Mouse (Mus musculus) liver, embryonic 12.5 days (tissue): ENCODE measurements around the gene Polm. TPM values are rescaled to one million over a fixed set of nuclear protein-coding genes. Genes with fewer than 3 reads are reported as not detected.
A peak's percentile ranks its signal among the peaks of the same experiment; 100 is the strongest.

Experiments used
- ATAC-seq: fragments of 200-750 bp; cut with Nextera tagmentation; 2 replicates; pipeline ENCODE4 v1.8.0; 2017; ENCODE audit warnings: moderate number of reproducible peaks, mild to moderate bottlenecking, moderate library complexity
- H3K27ac ChIP-seq: fragments of 300-500 bp; sonication (generic); 2 replicates; pipeline ENCODE4 v1.5.1; 2016; ENCODE audit warnings: mild to moderate bottlenecking
- H3K27me3 ChIP-seq: fragments of 300-500 bp; sonication (generic); replicated peaks from 2 replicates; pipeline ENCODE4 v1.6.1; 2016; ENCODE audit warnings: mild to moderate bottlenecking, moderate library complexity
- H3K36me3 ChIP-seq: fragments of 300-500 bp; sonication (generic); 2 replicates; pipeline ENCODE4 v1.6.1; 2016; ENCODE audit warnings: mild to moderate bottlenecking, moderate library complexity
- H3K4me1 ChIP-seq: fragments of 300-500 bp; sonication (generic); 2 replicates; pipeline ENCODE4 v1.6.1; 2016
- H3K4me2 ChIP-seq: fragments of 300-500 bp; sonication (generic); 2 replicates; pipeline ENCODE4 v1.6.1; 2016; ENCODE audit warnings: mild to moderate bottlenecking, moderate library complexity
- H3K4me3 ChIP-seq: fragments of 300-500 bp; sonication (generic); 2 replicates; pipeline ENCODE4 v1.5.1; 2016; ENCODE audit warnings: mild to moderate bottlenecking, moderate library complexity
- H3K9ac ChIP-seq: fragments of 300-500 bp; sonication (generic); 2 replicates; pipeline ENCODE4 v1.6.1; 2016; ENCODE audit warnings: mild to moderate bottlenecking, moderate library complexity
- H3K9me3 ChIP-seq: fragments of 300-500 bp; sonication (generic); replicated peaks from 2 replicates; pipeline ENCODE4 v1.6.1; 2016; ENCODE audit warnings: mild to moderate bottlenecking, moderate library complexity
- WGBS: fragments of 180-500 bp; shearing (Covaris S2); methylation state at CpG from one replicate; pipeline ENCODE4 v1.1.7; 2016; ENCODE audit not compliant: insufficient replicate concordance; 5-methylcytosine and 5-hydroxymethylcytosine counted together
- polyA plus RNA-seq: library from polyadenylated mRNA; unstranded; fragments of >200 nt; fragmentation: Nextera tagmentation; extraction: Ambion mirVana; gene quantifications from 2 replicates; pipeline ENCODE4 v1.2.1, GENCODE M21; 2016

The Polm gene
- polyA plus RNA-seq, 1 experiment from 2014 or later, result 2.9 TPM

- H3K36me3 ChIP-seq, result peaks cover 60% of the 10 kb centered on the region
Measured at GRCm38 (mm10) chr11:5868324-5868723, 30.5 kb upstream of the Polm start.

GRCm38 (mm10) chr11:5867196-5867595 lies 29.4 kb upstream of the Polm start:
- Histone ChIP-seq H3K4me2 (no peak overlapping the region), H3K9me3 (no peaks in the 10 kb centered on the region), H3K36me3 (peaks cover 49% of the 10 kb centered on the region), H3K4me1 (no peaks in the 10 kb centered on the region), H3K27ac (no peak overlapping the region), H3K4me3 (no peak overlapping the region), H3K27me3 (peaks cover 27% of the 10 kb centered on the region), H3K9ac (no peak overlapping the region)
- WGBS, result 83% methylated on average over 2 of the region's 2 CpGs
- ATAC-seq, result no peak

More at GRCm38 (mm10) chr11:5868324-5868723, 30.5 kb upstream of the Polm start:
- no peaks in the 10 kb centered on the region for H3K9me3 ChIP-seq
- no peaks in the 10 kb centered on the region for H3K4me1 ChIP-seq
- no peak overlapping the region for H3K4me2 ChIP-seq
- WGBS, result 80% methylated on average over 12 of the region's 12 CpGs
- H3K4me3 ChIP-seq, result no peak overlapping the region
- H3K9ac ChIP-seq, result no peak overlapping the region
- no peak overlapping the region for H3K27ac ChIP-seq
- no peak for ATAC-seq
- peaks cover 15% of the 10 kb centered on the region for H3K27me3 ChIP-seq

GRCm38 (mm10) chr11:5862394-5863105 lies 24.7 kb upstream of the Polm start:
- WGBS, result 15% methylated on average over 15 of the region's 15 CpGs
- Histone ChIP-seq H3K9ac (no peak overlapping the region), H3K27me3 (peaks cover 56% of the 10 kb centered on the region), H3K4me2 (peak overlapping the region; percentile 63), H3K36me3 (peaks cover 7% of the 10 kb centered on the region; the same call in 1 of the 2 replicates), H3K9me3 (peaks cover 3% of the 10 kb centered on the region; the same call in 1 of the 2 replicates), H3K4me1 (peaks cover 12% of the 10 kb centered on the region), H3K4me3 (peak overlapping the region; percentile 50), H3K27ac (no peak overlapping the region)
- no peak for ATAC-seq

- peaks cover 57% of the 10 kb centered on the region for H3K27me3 ChIP-seq
- H3K4me1 ChIP-seq, result peaks cover 12% of the 10 kb centered on the region
- 0 out of 2 replicates have a peak, but pooled peaks cover 5% of the 10 kb centered on the region for H3K36me3 ChIP-seq
- 3% methylated on average over 59 of the region's 59 CpGs for WGBS
- peak within 1 kb of the TSS; percentile 52 for H3K9ac ChIP-seq
- peaks cover 3% of the 10 kb centered on the region; the same call in 1 of the 2 replicates for H3K9me3 ChIP-seq
- H3K4me2 ChIP-seq, result peak within 1 kb of the TSS; percentile 63
- H3K4me3 ChIP-seq, result peak within 1 kb of the TSS; percentile 50
- H3K27ac ChIP-seq, result no peak within 1 kb of the TSS
- peak; percentile 56 for ATAC-seq
Measured at GRCm38 (mm10) chr11:5861678-5862393, 24.0 kb upstream of the Polm start, which contains the start of gene Aebp1. Aebp1 (plus strand) TSS chr11:5861947.

- WGBS, result 53% methylated on average over 6 of the region's 6 CpGs
- Histone ChIP-seq H3K4me2 (no peak overlapping the region), H3K9me3 (peaks cover 3% of the 10 kb centered on the region; the same call in 1 of the 2 replicates), H3K9ac (no peak overlapping the region), H3K27me3 (peaks cover 65% of the 10 kb centered on the region), H3K4me1 (peaks cover 12% of the 10 kb centered on the region), H3K36me3 (0 out of 2 replicates have a peak, but pooled peaks cover 3% of the 10 kb centered on the region), H3K27ac (no peak overlapping the region), H3K4me3 (no peak overlapping the region)
- ATAC-seq, result no peak
Measured at GRCm38 (mm10) chr11:5860639-5861038, 22.8 kb upstream of the Polm start.

- Histone ChIP-seq H3K9me3 (peaks cover 3% of the 10 kb centered on the region; the same call in 1 of the 2 replicates), H3K27me3 (peaks cover 65% of the 10 kb centered on the region), H3K4me2 (no peak overlapping the region), H3K4me1 (peaks cover 12% of the 10 kb centered on the region), H3K9ac (no peak overlapping the region), H3K36me3 (no peaks in the 10 kb centered on the region), H3K4me3 (no peak overlapping the region), H3K27ac (no peak overlapping the region)
- WGBS, result 67% methylated on average over 13 of the region's 13 CpGs
- no peak for ATAC-seq
Measured at GRCm38 (mm10) chr11:5859883-5860550, 22.2 kb upstream of the Polm start.

GRCm38 (mm10) chr11:5858723-5859122 lies 20.9 kb upstream of the Polm start:
- no peak for ATAC-seq
- no peak overlapping the region for H3K9ac ChIP-seq
- no peaks in the 10 kb centered on the region for H3K36me3 ChIP-seq
- peaks cover 12% of the 10 kb centered on the region for H3K4me1 ChIP-seq
- no peak overlapping the region for H3K4me2 ChIP-seq
- H3K27ac ChIP-seq, result no peak overlapping the region
- peaks cover 3% of the 10 kb centered on the region; the same call in 1 of the 2 replicates for H3K9me3 ChIP-seq
- WGBS, result 65% methylated on average over 1 of the region's 1 CpGs
- H3K4me3 ChIP-seq, result no peak overlapping the region
- H3K27me3 ChIP-seq, result peaks cover 54% of the 10 kb centered on the region

- Histone ChIP-seq H3K27ac (no peak overlapping the region), H3K4me1 (peaks cover 9% of the 10 kb centered on the region), H3K27me3 (peaks cover 33% of the 10 kb centered on the region), H3K36me3 (no peaks in the 10 kb centered on the region), H3K4me3 (no peak overlapping the region), H3K4me2 (no peak overlapping the region), H3K9me3 (peaks cover 3% of the 10 kb centered on the region; the same call in 1 of the 2 replicates), H3K9ac (no peak overlapping the region)
- no peak for ATAC-seq
- 71% methylated on average over 8 of the region's 8 CpGs for WGBS
Measured at GRCm38 (mm10) chr11:5856479-5857130, 18.8 kb upstream of the Polm start.

- H3K4me2 ChIP-seq, result no peak overlapping the region
- H3K36me3 ChIP-seq, result no peaks in the 10 kb centered on the region
- H3K27me3 ChIP-seq, result peaks cover 26% of the 10 kb centered on the region
- H3K9me3 ChIP-seq, result peaks cover 3% of the 10 kb centered on the region; the same call in 1 of the 2 replicates
- H3K27ac ChIP-seq, result no peak overlapping the region
- ATAC-seq, result no peak
- peaks cover 5% of the 10 kb centered on the region; the same call in 1 of the 2 replicates for H3K4me1 ChIP-seq
- no peak overlapping the region for H3K9ac ChIP-seq
- no peak overlapping the region for H3K4me3 ChIP-seq
- 42% methylated on average over 7 of the region's 7 CpGs for WGBS
Measured at GRCm38 (mm10) chr11:5855902-5856301, 18.1 kb upstream of the Polm start.

- Histone ChIP-seq H3K4me1 (0 out of 2 replicates have a peak, but pooled peaks cover 3% of the 10 kb centered on the region), H3K27me3 (peaks cover 21% of the 10 kb centered on the region), H3K9ac (no peak overlapping the region), H3K4me3 (no peak overlapping the region), H3K36me3 (no peaks in the 10 kb centered on the region), H3K9me3 (peaks cover 3% of the 10 kb centered on the region; the same call in 1 of the 2 replicates), H3K27ac (no peak overlapping the region), H3K4me2 (no peak overlapping the region)
- ATAC-seq, result no peak
Measured at GRCm38 (mm10) chr11:5855481-5855880, 17.7 kb upstream of the Polm start.

- Histone ChIP-seq H3K4me2 (no peak overlapping the region), H3K9ac (no peak overlapping the region), H3K36me3 (no peaks in the 10 kb centered on the region), H3K27me3 (peaks cover 9% of the 10 kb centered on the region; the same call in 1 of the 2 replicates), H3K4me1 (0 out of 2 replicates have a peak, but pooled peaks cover 3% of the 10 kb centered on the region), H3K4me3 (no peak overlapping the region), H3K27ac (no peak overlapping the region), H3K9me3 (no peaks in the 10 kb centered on the region)
- ATAC-seq, result no peak
- WGBS, result 32% methylated on average over 1 of the region's 1 CpGs
Measured at GRCm38 (mm10) chr11:5852314-5852713, 14.5 kb upstream of the Polm start.
